Comparison of ENCODE assay signal across 9 mouse cellular contexts in genomic region chr11:78114676-78115366, GRCm38 (mm10). TPM values are rescaled to one million over a fixed set of nuclear protein-coding genes. Genes with fewer than 3 reads are reported as not detected.
A peak's percentile ranks its signal among the peaks of the same experiment; 100 is the strongest.
DNase-seq lines count a peak whose midpoint lies in the region; ATAC-seq and TF ChIP-seq lines count a peak whose summit lies in the region.
"Had no signal": no experiment of that assay in that cellular context is flagged by ENCODE, and none has a peak within 500 bp of the region (broad histone marks: within the 10 kb centered on the region; RNA-seq: fewer than 3 reads in every experiment).

No protein-coding gene starts in this region.

- H3K4me3 ChIP-seq in heart, embryonic 14.5 days (ENCODE audit: control insufficient read depth in 1 of 2, insufficient read depth in 1 of 2, low read depth in 1 of 2, low read length in 2 of 2) = peak overlapping the region; percentile 54 to 61
- H3K4me3 ChIP-seq in G1E (ENCODE audit: low read depth, low read length) = peak overlapping the region; percentile 84
- peak overlapping the region; percentile 55 for H3K4me3 ChIP-seq in hindbrain, embryonic 12.5 days
- H3K4me3 ChIP-seq in midbrain, embryonic 13.5 days (replicated peaks) = peak overlapping the region; percentile 69

- H3K9me3 ChIP-seq in heart, embryonic 14.5 days (ENCODE audit: control insufficient read depth, low read length) = no peaks in the 10 kb centered on the region
- H3K9me3 ChIP-seq in G1E (replicated peaks) = no peaks in the 10 kb centered on the region
- H3K9me3 ChIP-seq in hindbrain, embryonic 12.5 days (replicated peaks) = no peaks in the 10 kb centered on the region
- H3K9me3 ChIP-seq in midbrain, embryonic 13.5 days = no peaks in the 10 kb centered on the region

- no peak for DNase-seq in heart, adult 18-20 months
- DNase-seq in G1E (ENCODE audit: low spot score) = no peak
- no peak for DNase-seq in frontal cortex, postnatal 10 days (ENCODE audit: low spot score in 2 of 2)
- DNase-seq in retina, embryonic 14.5 days (ENCODE audit: low spot score) = no peak
- no peak for DNase-seq in kidney, adult 8-10 months

- no peaks in the 10 kb centered on the region for H3K27me3 ChIP-seq in heart, embryonic 14.5 days (ENCODE audit: control insufficient read depth, insufficient read depth, low read length)
- no peaks in the 10 kb centered on the region for H3K27me3 ChIP-seq in G1E (ENCODE audit: insufficient read depth, low read length)
- no peaks in the 10 kb centered on the region for H3K27me3 ChIP-seq in hindbrain, embryonic 12.5 days
- no peaks in the 10 kb centered on the region for H3K27me3 ChIP-seq in midbrain, embryonic 13.5 days
- H3K27me3 ChIP-seq: Patski had no signal

- peak overlapping the region; percentile 66 to 71; a peak in 3 of 4 replicates for H3K27ac ChIP-seq in heart, embryonic 14.5 days (replicated peaks in 1 of 2; ENCODE audit: control insufficient read depth in 1 of 2, insufficient read depth in 1 of 2, low read depth in 2 of 2, low read length in 2 of 2)
- H3K27ac ChIP-seq in hindbrain, embryonic 12.5 days = peak overlapping the region; percentile 90
- peak overlapping the region; percentile 94 for H3K27ac ChIP-seq in midbrain, embryonic 13.5 days

- WGBS in heart, embryonic 14.5 days = 10% methylated on average over 19 of the region's 19 CpGs
- WGBS in hindbrain, embryonic 12.5 days = 11% methylated on average over 19 of the region's 19 CpGs
- 10% methylated on average over 19 of the region's 19 CpGs for WGBS in midbrain, embryonic 13.5 days

- TF ChIP-seq CTCF in G1E (IDR thresholded peaks at IDR 0.05; ENCODE audit: low read depth, low read length) = no peak

- ATAC-seq in heart, embryonic 14.5 days (ENCODE audit: insufficient number of reproducible peaks, insufficient read depth, low FRiP score, low read depth) = no peak
- no peak for ATAC-seq in G1E (ENCODE audit: extremely low read depth, insufficient number of reproducible peaks, low FRiP score, poor library complexity, severe bottlenecking)
- ATAC-seq in hindbrain, embryonic 12.5 days (ENCODE audit: low FRiP score) = no peak
- ATAC-seq in midbrain, embryonic 13.5 days = no peak

- no peaks in the 10 kb centered on the region for H3K36me3 ChIP-seq in heart, embryonic 14.5 days (ENCODE audit: control insufficient read depth, insufficient read depth, low read length)
- H3K36me3 ChIP-seq in G1E (replicated peaks) = peaks cover 11% of the 10 kb centered on the region
- H3K36me3 ChIP-seq in hindbrain, embryonic 12.5 days = no peaks in the 10 kb centered on the region
- H3K36me3 ChIP-seq in midbrain, embryonic 13.5 days = peaks cover under 1% of the 10 kb centered on the region; the same call in 1 of the 2 replicates

- H3K4me1 ChIP-seq in heart, embryonic 14.5 days (ENCODE audit: control insufficient read depth in 2 of 2, insufficient read depth in 2 of 2, low read length in 2 of 2) = peaks cover 2 to 31% of the 10 kb centered on the region in 2 experiments; a peak in 3 of 4 replicates
- H3K4me1 ChIP-seq in G1E (ENCODE audit: insufficient read depth, low read depth, low read length) = peaks cover 66% of the 10 kb centered on the region
- H3K4me1 ChIP-seq in hindbrain, embryonic 12.5 days = peaks cover 30% of the 10 kb centered on the region
- peaks cover 56% of the 10 kb centered on the region for H3K4me1 ChIP-seq in midbrain, embryonic 13.5 days (replicated peaks)

- H3K9ac ChIP-seq in heart, embryonic 14.5 days (ENCODE audit: low read length) = peak overlapping the region; percentile 76
- H3K9ac ChIP-seq in hindbrain, embryonic 12.5 days = peak overlapping the region; percentile 78
- H3K9ac ChIP-seq in midbrain, embryonic 13.5 days (replicated peaks) = peak overlapping the region; percentile 80

- peak overlapping the region; percentile 82 for H3K4me2 ChIP-seq in heart, embryonic 14.5 days (ENCODE audit: low read length)
- peak overlapping the region; percentile 55 for H3K4me2 ChIP-seq in hindbrain, embryonic 12.5 days (replicated peaks)
- peak overlapping the region; percentile 67 for H3K4me2 ChIP-seq in midbrain, embryonic 13.5 days (replicated peaks)

RNA-seq across cellular contexts. Expression of gene Fam222b, which starts 20.4 kb away (rescaled TPM):
- 17.0 and 19.4 TPM in 2 replicates for polyA plus RNA-seq in heart, embryonic 14.5 days (2014; fragmentation: Nextera tagmentation; extraction: Ambion mirVana)
- 10 to 100 TPM; 11.7 to 12.5 TPM for total RNA-seq in heart, adult 18-20 months (2021)
- total RNA-seq in G1E (2014; fragmentation: Nextera tagmentation) (14.1 and 18.1 TPM in 2 replicates), G1E (2017) (1.5 and 1.9 TPM in 2 replicates)
- polyA plus RNA-seq in G1E (2012) = 28.9 and 30.3 TPM in 2 replicates
- 24.3 and 28.0 TPM in 2 replicates for polyA plus RNA-seq in hindbrain, embryonic 12.5 days (2016; fragmentation: Nextera tagmentation; extraction: Ambion mirVana)
- polyA plus RNA-seq in midbrain, embryonic 13.5 days (2015; fragmentation: Nextera tagmentation; extraction: Ambion mirVana) = 29.3 and 30.7 TPM in 2 replicates

RNA-seq across cellular contexts. Expression of gene Eral1, which starts 34.6 kb away (rescaled TPM):
- 23.9 and 25.7 TPM in 2 replicates for polyA plus RNA-seq in heart, embryonic 14.5 days (2014; fragmentation: Nextera tagmentation; extraction: Ambion mirVana)
- 10 to 100 TPM; 28.9 to 29.3 TPM for total RNA-seq in heart, adult 18-20 months (2021)
- total RNA-seq in G1E (2014; fragmentation: Nextera tagmentation) = 60.3 and 65.4 TPM in 2 replicates
- 35.0 and 35.7 TPM in 2 replicates for total RNA-seq in G1E (2017)
- 5.0 and 8.7 TPM in 2 replicates for polyA plus RNA-seq in G1E (2012)
- polyA plus RNA-seq in hindbrain, embryonic 12.5 days (2016; fragmentation: Nextera tagmentation; extraction: Ambion mirVana) = 31.5 and 31.8 TPM in 2 replicates
- 32.7 and 33.8 TPM in 2 replicates for polyA plus RNA-seq in midbrain, embryonic 13.5 days (2015; fragmentation: Nextera tagmentation; extraction: Ambion mirVana)

RNA-seq across cellular contexts. Expression of gene Traf4, which starts 50.6 kb away (rescaled TPM):
- polyA plus RNA-seq in heart, embryonic 14.5 days (2014; fragmentation: Nextera tagmentation; extraction: Ambion mirVana) = 18.5 and 25.6 TPM in 2 replicates
- 1 to 10 TPM; 3.2 to 4.6 TPM for total RNA-seq in heart, adult 18-20 months (2021)
- total RNA-seq in G1E (2014; fragmentation: Nextera tagmentation) (26.2 and 42.8 TPM in 2 replicates), G1E (2017) (7.0 and 9.2 TPM in 2 replicates)
- 53.0 and 74.4 TPM in 2 replicates for polyA plus RNA-seq in G1E (2012)
- polyA plus RNA-seq in hindbrain, embryonic 12.5 days (2016; fragmentation: Nextera tagmentation; extraction: Ambion mirVana) = 149 and 152 TPM in 2 replicates
- 120 and 139 TPM in 2 replicates for polyA plus RNA-seq in midbrain, embryonic 13.5 days (2015; fragmentation: Nextera tagmentation; extraction: Ambion mirVana)
